8 mouse cellular contexts compared by ENCODE assay signal in the genomic region with DNA sequence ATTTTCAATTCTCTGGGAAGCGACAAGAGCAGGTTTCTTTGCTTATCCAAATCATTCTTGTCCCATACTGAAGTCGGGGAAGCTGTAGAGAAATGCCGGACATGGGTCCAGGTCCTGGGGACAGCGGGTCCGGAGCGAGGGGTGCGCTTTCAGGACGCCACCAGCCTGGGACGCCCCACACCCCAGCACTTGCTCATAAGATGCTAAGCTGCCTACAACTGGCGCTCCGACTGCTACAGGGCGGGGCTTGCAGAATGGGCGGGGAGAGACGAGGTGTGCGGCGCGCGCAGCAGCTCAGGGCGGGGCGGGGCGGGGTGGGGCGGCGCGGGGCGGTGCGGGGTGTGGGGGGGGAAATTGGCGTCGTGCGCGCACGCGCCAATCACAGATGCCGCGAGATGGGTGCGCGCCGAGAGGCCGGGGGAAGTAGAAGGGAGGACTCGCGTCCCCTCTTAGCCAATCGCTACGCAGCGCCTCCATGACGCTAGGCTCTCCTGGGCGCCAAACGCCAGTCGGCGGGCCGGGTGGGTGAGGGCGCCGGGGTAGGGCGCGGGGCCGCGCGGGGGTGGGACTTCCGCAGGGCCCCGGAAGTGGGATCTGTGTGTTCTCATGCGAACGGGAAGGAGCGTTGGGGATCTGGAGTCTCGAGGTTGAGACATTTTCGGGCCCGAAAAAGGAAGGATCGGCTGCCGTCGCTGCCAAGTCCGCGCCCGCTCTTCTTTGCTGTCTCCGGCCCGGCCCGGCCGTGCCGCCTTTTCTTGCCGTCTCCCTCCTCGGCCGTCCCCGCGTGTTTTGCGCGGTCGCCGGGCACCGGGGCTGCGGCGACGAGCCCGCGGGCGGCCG. TPM values are rescaled to one million over a fixed set of nuclear protein-coding genes. Genes with fewer than 3 reads are reported as not detected.
A peak's percentile ranks its signal among the peaks of the same experiment; 100 is the strongest.
DNase-seq lines count a peak whose midpoint lies in the region; ATAC-seq and TF ChIP-seq lines count a peak whose summit lies in the region.

A gene (plus strand): TSS at position 566 of the 840 bp plus-strand sequence.

- WGBS in forebrain, postnatal 0 days: under 1% methylated on average over 77 of the region's 92 CpGs
- under 1% methylated on average over 77 of the region's 92 CpGs for WGBS in lung, embryonic 15.5 days

- TF ChIP-seq CTCF in G1E (IDR thresholded peaks at IDR 0.05; ENCODE audit: low read depth, low read length): no peak
- TF ChIP-seq CTCF in forebrain, postnatal 0 days (IDR thresholded peaks at IDR 0.05; ENCODE audit: low read depth): no peak

- H3K9ac ChIP-seq in forebrain, postnatal 0 days: peak within 1 kb of the TSS; percentile 88
- H3K9ac ChIP-seq in lung, embryonic 15.5 days: peak within 1 kb of the TSS; percentile 95

- DNase-seq in G1E (ENCODE audit: low spot score): peak; percentile 99
- DNase-seq in cerebellum, adult 18-20 months: peak; percentile 95 to 98
- DNase-seq in forebrain, postnatal 0 days: peak; percentile 99
- DNase-seq in heart, postnatal 4 days: peak; percentile 97
- peak; percentile 93 to 95 for DNase-seq in layer of hippocampus, adult 8-10 months (ENCODE audit: low spot score in 2 of 2)
- peak; percentile 98 for DNase-seq in ovary, adult 18-20 months (ENCODE audit: low spot score)
- DNase-seq in thymus, postnatal 0 days (ENCODE audit: low spot score): peak; percentile 99

- peak; percentile 97 for ATAC-seq in G1E (ENCODE audit: extremely low read depth, insufficient number of reproducible peaks, low FRiP score, poor library complexity, severe bottlenecking)
- peak; percentile 100 for ATAC-seq in forebrain, postnatal 0 days
- ATAC-seq in lung, embryonic 15.5 days (ENCODE audit: borderline replicate concordance, extremely low read depth, low FRiP score, low TSS enrichment): peak; percentile 100

- H3K9me3 ChIP-seq in G1E (replicated peaks): no peaks in the 10 kb centered on the region
- no peaks in the 10 kb centered on the region for H3K9me3 ChIP-seq in forebrain, postnatal 0 days (ENCODE audit: low read length)
- H3K9me3 ChIP-seq in lung, embryonic 15.5 days: no peaks in the 10 kb centered on the region

- peak within 1 kb of the TSS; percentile 95 for H3K27ac ChIP-seq in forebrain, postnatal 0 days (ENCODE audit: low read depth, low read length)
- H3K27ac ChIP-seq in lung, embryonic 15.5 days: peak within 1 kb of the TSS; percentile 94

- H3K36me3 ChIP-seq in G1E (replicated peaks): peaks cover 18% of the 10 kb centered on the region
- no peaks in the 10 kb centered on the region for H3K36me3 ChIP-seq in forebrain, postnatal 0 days (ENCODE audit: insufficient read depth)
- H3K36me3 ChIP-seq in lung, embryonic 15.5 days: no peaks in the 10 kb centered on the region

- H3K4me2 ChIP-seq in forebrain, postnatal 0 days (ENCODE audit: low read depth): peak within 1 kb of the TSS; percentile 98
- H3K4me2 ChIP-seq in lung, embryonic 15.5 days: peak within 1 kb of the TSS; percentile 71

- H3K4me1 ChIP-seq in G1E (ENCODE audit: insufficient read depth, low read depth, low read length): peaks cover 34% of the 10 kb centered on the region
- peaks cover 5% of the 10 kb centered on the region; the same call in 1 of the 2 replicates for H3K4me1 ChIP-seq in forebrain, postnatal 0 days (ENCODE audit: insufficient read depth)
- H3K4me1 ChIP-seq in lung, embryonic 15.5 days: peaks cover 16% of the 10 kb centered on the region

- H3K4me3 ChIP-seq in G1E (ENCODE audit: low read depth, low read length): peak within 1 kb of the TSS; percentile 94
- H3K4me3 ChIP-seq in forebrain, postnatal 0 days (ENCODE audit: low read depth, low read length): peak within 1 kb of the TSS; percentile 94
- H3K4me3 ChIP-seq in lung, embryonic 15.5 days: peak within 1 kb of the TSS; percentile 98

- H3K27me3 ChIP-seq in G1E (ENCODE audit: insufficient read depth, low read length): no peaks in the 10 kb centered on the region
- no peaks in the 10 kb centered on the region for H3K27me3 ChIP-seq in forebrain, postnatal 0 days (ENCODE audit: insufficient read depth, low read length)
- H3K27me3 ChIP-seq in lung, embryonic 15.5 days: no peaks in the 10 kb centered on the region

RNA-seq across cellular contexts. Expression of the gene that starts here (rescaled TPM):
- total RNA-seq in G1E (2014; fragmentation: Nextera tagmentation) (233 and 246 TPM in 2 replicates), G1E (2017) (174 and 208 TPM in 2 replicates)
- 53.7 and 66.3 TPM in 2 replicates for polyA plus RNA-seq in G1E (2012)
- 61.9 and 82.6 TPM in 2 replicates for total RNA-seq in forebrain, postnatal 0 days (2014; rRNA removed)
- polyA plus RNA-seq in forebrain, postnatal 0 days (2015; fragmentation: Nextera tagmentation; extraction: Ambion mirVana): 20.6 and 31.7 TPM in 2 replicates
- total RNA-seq in heart, postnatal 4 days (2021): 10 to 100 TPM; 85.3 to 85.8 TPM
- 10 to 100 TPM; 69.6 to 73.1 (median 70.6) TPM for total RNA-seq in layer of hippocampus, adult 8-10 months (2022)
- 31.2 and 32.4 TPM in 2 replicates for polyA plus RNA-seq in lung, embryonic 15.5 days (2015; fragmentation: Nextera tagmentation; extraction: Ambion mirVana)
- polyA plus RNA-seq in thymus, postnatal 0 days (2015; fragmentation: Nextera tagmentation; extraction: Ambion mirVana): 31.1 and 33.2 TPM in 2 replicates

Comparison
In these comparisons a context has a peak if more than half of its experiments do, and no peak if none do; other contexts are left out.
1. Peak in every context shown above with its lines: DNase-seq, ATAC-seq, H3K4me3 ChIP-seq and H3K27ac ChIP-seq.